Mouse (Mus musculus) heart, adult 18-20 months (tissue): ENCODE data around the gene S100a16. TPM values are rescaled to one million over a fixed set of nuclear protein-coding genes. Genes with fewer than 3 reads are reported as not detected.

ENCODE experiments used
- DNase-seq, 2 experiments: peaks; one replicate each; pipeline ENCODE4 v3.0.0; 2021 to 2022; ENCODE audit warnings: mixed read lengths in 1 of 2
- total RNA-seq, 2 experiments: library from RNA; stranded (reverse); gene quantifications; 2 replicates each; pipeline ENCODE4 v1.2.3; 2021

S100a16 gene
- total RNA-seq, 2 experiments from 2014 or later: 62.9 to 71.8 TPM

GRCm38 (mm10) chr3:90586016-90586643, 49.1 kb downstream of the S100a16 start:
- no peak for DNase-seq

GRCm38 (mm10) chr3:90586906-90587305, 49.9 kb downstream of the S100a16 start:
- DNase-seq: peak; percentile 78 to 92

- peak; percentile 47 to 71 for DNase-seq
Measured at GRCm38 (mm10) chr3:90587361-90588101, 50.5 kb downstream of the S100a16 start.

GRCm38 (mm10) chr3:90589390-90589789, 52.3 kb downstream of the S100a16 start:
- no peak for DNase-seq

- DNase-seq: no peak
Measured at GRCm38 (mm10) chr3:90589947-90590346, 52.9 kb downstream of the S100a16 start, which contains the start of gene S100a2. S100a2 (plus strand) TSS chr3:90590247.

Other genes starting within 250 kb of the S100a16 start
- gene Gatad2b, start 244.1 kb upstream of the S100a16 start, total RNA-seq: 10 to 100 TPM; 40.0 to 41.8 TPM
- gene Slc27a3, start 147.3 kb upstream of the S100a16 start, total RNA-seq: under 1 TPM; 0.50 to 0.62 TPM
- 10 to 100 TPM; 24.6 TPM for gene Ints3, start 103.6 kb upstream of the S100a16 start, total RNA-seq
- 10 to 100 TPM; 16.2 to 16.8 TPM for gene Npr1, start 71.4 kb upstream of the S100a16 start, total RNA-seq
- 10 to 100 TPM; 29.3 to 30.1 TPM for gene Ilf2, start 61.1 kb upstream of the S100a16 start, total RNA-seq
- gene Snapin, start 46.2 kb upstream of the S100a16 start, total RNA-seq: 10 to 100 TPM; 62.0 to 70.7 TPM
- gene Chtop, start 27.8 kb upstream of the S100a16 start, total RNA-seq: 10 to 100 TPM; 90.0 to 96.6 TPM
- gene S100a1, start 22.9 kb upstream of the S100a16 start, total RNA-seq: 1,000 to 10,000 TPM; 1,108 to 1,133 TPM
- gene S100a13, start 22.8 kb upstream of the S100a16 start, total RNA-seq: 10 to 100 TPM; 29.6 to 31.2 TPM
- under 1 TPM; 0.49 to 0.60 TPM for gene S100a14, start 10.4 kb upstream of the S100a16 start, total RNA-seq
- gene S100a3, start 23.3 kb downstream of the S100a16 start, total RNA-seq: not detected
- gene S100a2, start 53.0 kb downstream of the S100a16 start, total RNA-seq: not detected
- not detected for gene Gm42674, start 64.7 kb downstream of the S100a16 start, total RNA-seq
- gene S100a4, start 66.5 kb downstream of the S100a16 start, total RNA-seq: 10 to 100 TPM; 12.5 to 14.1 TPM
- not detected for gene S100a5, start 71.3 kb downstream of the S100a16 start, total RNA-seq
- 10 to 100 TPM; 76.5 to 79.4 TPM for gene S100a6, start 75.6 kb downstream of the S100a16 start, total RNA-seq
- gene S100a7a, start 116.8 kb downstream of the S100a16 start, total RNA-seq: under 1 TPM in 1 of 2 experiments, not detected in 1; 0.47 TPM
- gene S100a8, start 131.7 kb downstream of the S100a16 start, total RNA-seq: not detected
- under 1 TPM in 1 of 2 experiments, not detected in 1; 0.57 TPM for gene S100a9, start 158.5 kb downstream of the S100a16 start, total RNA-seq
- gene Pglyrp4, start 189.7 kb downstream of the S100a16 start, total RNA-seq: not detected
- not detected for gene Gm5849, start 240.6 kb downstream of the S100a16 start, total RNA-seq